Mouse (Mus musculus) midbrain, embryonic 12.5 days (tissue): Measurements from ENCODE around the gene Man1a. TPM values are rescaled to one million over a fixed set of nuclear protein-coding genes. Genes with fewer than 3 reads are reported as not detected.
A peak's percentile ranks its signal among the peaks of the same experiment; 100 is the strongest.

Experiments used
- ATAC-seq: fragments of 200-750 bp; cut with Nextera tagmentation; 2 replicates; pipeline ENCODE4 v1.8.0; 2017; ENCODE audit warnings: low read depth, moderate TSS enrichment, moderate library complexity; ENCODE audit not compliant: low FRiP score
- H3K27ac ChIP-seq: fragments of 300-500 bp; sonication (generic); replicated peaks from 2 replicates; pipeline ENCODE4 v1.5.1; 2016; ENCODE audit warnings: mild to moderate bottlenecking
- H3K27me3 ChIP-seq: fragments of 300-500 bp; sonication (generic); 2 replicates; pipeline ENCODE4 v1.6.1; 2016; ENCODE audit warnings: mild to moderate bottlenecking
- H3K36me3 ChIP-seq: fragments of 300-500 bp; sonication (generic); 2 replicates; pipeline ENCODE4 v1.6.1; 2016
- H3K4me1 ChIP-seq: fragments of 300-500 bp; sonication (generic); 2 replicates; pipeline ENCODE4 v1.6.1; 2016
- H3K4me2 ChIP-seq: fragments of 300-500 bp; sonication (generic); replicated peaks from 2 replicates; pipeline ENCODE4 v1.6.1; 2016; ENCODE audit warnings: mild to moderate bottlenecking, moderate library complexity
- H3K4me3 ChIP-seq: fragments of 300-500 bp; sonication (generic); 2 replicates; pipeline ENCODE4 v1.5.1; 2016; ENCODE audit warnings: mild to moderate bottlenecking
- H3K9ac ChIP-seq: fragments of 300-500 bp; sonication (generic); replicated peaks from 2 replicates; pipeline ENCODE4 v1.6.1; 2016; ENCODE audit warnings: mild to moderate bottlenecking, moderate library complexity
- H3K9me3 ChIP-seq: fragments of 300-500 bp; sonication (generic); 2 replicates; pipeline ENCODE4 v1.6.1; 2016; ENCODE audit warnings: mild to moderate bottlenecking
- WGBS: fragments of 180-500 bp; shearing (Covaris S2); methylation state at CpG from one replicate; pipeline ENCODE4 v1.1.7; 2016; 5-methylcytosine and 5-hydroxymethylcytosine counted together
- polyA plus RNA-seq: library from polyadenylated mRNA; unstranded; fragments of >200 nt; fragmentation: Nextera tagmentation; extraction: Ambion mirVana; gene quantifications from 2 replicates; pipeline ENCODE4 v1.2.1, GENCODE M21; 2016

Man1a gene
- polyA plus RNA-seq, 1 experiment from 2014 or later, result 2.6 TPM

DNA sequence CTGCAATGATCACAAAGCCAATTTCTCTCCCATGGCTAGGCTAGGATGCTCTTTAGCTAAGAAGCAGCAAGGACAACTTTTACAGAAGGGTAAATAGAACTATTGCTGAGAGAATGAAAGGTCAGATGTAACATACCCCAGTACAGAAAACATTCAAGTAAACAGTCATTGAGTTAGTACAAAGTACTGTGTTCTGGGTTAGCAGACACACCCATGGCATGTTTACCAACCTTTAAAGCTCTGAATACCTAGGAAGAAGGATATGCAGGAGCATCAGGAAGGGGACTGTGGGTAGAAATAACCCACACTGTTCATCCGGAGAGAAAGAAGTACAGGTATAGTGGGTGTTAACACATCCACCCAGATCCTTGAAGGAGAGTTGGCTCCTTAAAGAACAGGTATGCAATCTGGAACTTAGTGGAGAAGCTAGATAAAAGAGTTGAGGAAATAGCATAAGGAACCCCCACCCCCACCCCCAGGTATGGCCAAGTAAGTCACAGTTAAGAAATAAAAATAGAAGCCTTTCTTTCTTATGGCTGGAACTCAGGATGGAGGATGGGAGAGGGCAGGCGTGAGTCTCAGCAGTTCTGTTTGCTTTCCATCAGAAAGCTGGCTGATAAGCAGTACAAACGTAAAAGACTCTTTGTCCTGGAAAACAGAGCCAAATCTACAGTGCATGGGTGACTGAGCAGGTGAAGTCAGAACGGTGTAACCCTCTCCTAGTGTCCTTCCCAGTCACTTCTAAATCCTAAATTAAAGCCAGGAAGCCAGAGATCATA, 146.5 kb downstream of the Man1a start:
- Histone ChIP-seq H3K9ac (no peak overlapping the region), H3K27me3 (no peaks in the 10 kb centered on the region), H3K9me3 (no peaks in the 10 kb centered on the region), H3K4me2 (no peak overlapping the region), H3K4me3 (no peak overlapping the region), H3K4me1 (no peaks in the 10 kb centered on the region), H3K36me3 (no peaks in the 10 kb centered on the region), H3K27ac (no peak overlapping the region)
- ATAC-seq, result no peak
- WGBS, result 63% methylated on average over 4 of the region's 4 CpGs

DNA sequence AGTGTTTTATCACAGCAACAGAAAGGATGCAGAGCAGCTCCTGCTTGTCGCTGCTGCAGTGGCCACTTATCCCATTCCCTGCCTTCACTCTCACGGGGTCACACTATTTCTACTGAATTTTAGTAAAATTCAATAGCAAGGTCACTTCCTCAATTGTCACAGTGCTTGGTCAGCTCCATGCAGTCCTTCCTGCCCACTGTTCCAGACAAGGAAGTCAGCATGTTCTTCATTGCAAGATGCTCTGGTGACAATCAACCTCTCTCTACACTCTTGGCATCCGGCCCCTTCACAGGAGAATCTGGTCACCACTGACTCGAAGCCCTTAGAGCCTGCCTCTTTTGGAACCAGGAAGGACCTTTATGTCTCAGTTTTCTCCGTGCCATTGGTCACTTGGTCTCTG, 148.5 kb downstream of the Man1a start:
- ATAC-seq, result no peak
- no peaks in the 10 kb centered on the region for H3K27me3 ChIP-seq
- H3K27ac ChIP-seq, result no peak overlapping the region
- WGBS, result 88% methylated on average over 5 of the region's 5 CpGs
- no peaks in the 10 kb centered on the region for H3K9me3 ChIP-seq
- H3K4me3 ChIP-seq, result no peak overlapping the region
- H3K9ac ChIP-seq, result no peak overlapping the region
- no peaks in the 10 kb centered on the region for H3K36me3 ChIP-seq
- H3K4me2 ChIP-seq, result no peak overlapping the region
- no peaks in the 10 kb centered on the region for H3K4me1 ChIP-seq

DNA sequence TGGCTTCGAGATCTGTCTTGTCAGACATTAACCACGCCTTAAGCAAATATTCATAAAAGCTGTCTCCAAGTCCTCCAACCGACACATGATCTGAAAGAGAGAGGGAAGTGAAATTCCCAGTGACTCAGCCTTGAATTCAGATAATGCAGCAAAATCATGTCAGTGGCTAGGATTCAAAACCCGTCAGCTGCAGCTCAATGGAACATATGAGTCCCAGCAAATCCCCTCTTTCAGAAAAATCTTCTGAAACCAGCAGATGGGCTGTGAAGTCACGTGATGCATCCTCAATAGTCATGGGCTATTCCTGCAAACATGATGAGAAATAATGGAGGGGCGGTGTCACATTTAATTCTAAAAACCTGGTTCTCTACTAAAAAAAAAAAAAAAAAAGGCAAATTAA, 151.0 kb downstream of the Man1a start:
- Histone ChIP-seq H3K4me2 (no peak overlapping the region), H3K27me3 (no peaks in the 10 kb centered on the region), H3K27ac (no peak overlapping the region), H3K9ac (no peak overlapping the region), H3K4me3 (no peak overlapping the region), H3K4me1 (no peaks in the 10 kb centered on the region), H3K36me3 (no peaks in the 10 kb centered on the region), H3K9me3 (no peaks in the 10 kb centered on the region)
- WGBS, result 74% methylated on average over 6 of the region's 6 CpGs
- ATAC-seq, result no peak

DNA sequence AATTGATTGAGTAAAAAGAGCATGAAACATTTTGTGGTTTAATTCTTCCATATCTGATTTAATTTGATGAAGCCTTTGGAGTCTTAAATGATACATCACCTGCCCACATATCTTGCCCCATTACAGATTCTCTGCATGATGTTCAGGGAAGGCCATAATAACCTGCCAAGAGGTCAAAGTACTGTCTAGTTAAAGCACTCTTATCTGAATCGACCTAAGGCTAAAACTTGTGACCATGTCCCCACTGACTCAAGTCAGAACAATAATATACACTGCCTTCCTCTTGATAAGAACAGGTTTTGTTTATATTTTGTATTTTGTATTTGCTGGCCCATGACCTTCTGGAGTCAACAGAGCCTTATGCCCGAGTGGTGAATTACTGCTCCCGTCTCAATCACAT, 154.2 kb downstream of the Man1a start:
- H3K9me3 ChIP-seq, result no peaks in the 10 kb centered on the region
- no peak overlapping the region for H3K9ac ChIP-seq
- no peak for ATAC-seq
- no peaks in the 10 kb centered on the region for H3K27me3 ChIP-seq
- no peaks in the 10 kb centered on the region for H3K4me1 ChIP-seq
- H3K4me3 ChIP-seq, result no peak overlapping the region
- H3K36me3 ChIP-seq, result no peaks in the 10 kb centered on the region
- H3K27ac ChIP-seq, result no peak overlapping the region
- no peak overlapping the region for H3K4me2 ChIP-seq
- 82% methylated on average over 3 of the region's 3 CpGs for WGBS

DNA sequence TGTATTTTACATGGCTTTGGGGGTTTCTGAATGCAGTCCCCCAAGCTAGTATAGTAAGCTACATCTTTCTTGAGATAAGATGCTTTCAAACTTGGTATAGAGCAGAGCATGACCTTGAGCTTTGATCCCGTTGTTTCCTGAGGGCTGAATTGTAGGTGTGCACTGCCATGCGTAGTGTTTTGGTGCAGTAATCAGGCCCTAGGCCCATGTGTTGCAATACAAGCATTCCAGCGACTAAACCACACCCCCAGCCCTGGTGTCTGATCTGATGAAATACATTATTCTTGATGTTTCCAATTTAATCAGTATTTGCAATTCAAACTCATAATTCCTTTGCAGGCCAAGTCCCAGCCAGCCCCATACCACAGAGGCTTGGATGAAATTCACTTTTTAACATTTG, 158.9 kb downstream of the Man1a start:
- ATAC-seq, result no peak
- H3K27ac ChIP-seq, result no peak overlapping the region
- no peaks in the 10 kb centered on the region for H3K4me1 ChIP-seq
- no peaks in the 10 kb centered on the region for H3K27me3 ChIP-seq
- no peaks in the 10 kb centered on the region for H3K36me3 ChIP-seq
- no peak overlapping the region for H3K4me3 ChIP-seq
- 87% methylated on average over 3 of the region's 3 CpGs for WGBS
- H3K9ac ChIP-seq, result no peak overlapping the region
- H3K4me2 ChIP-seq, result no peak overlapping the region
- no peaks in the 10 kb centered on the region for H3K9me3 ChIP-seq

DNA sequence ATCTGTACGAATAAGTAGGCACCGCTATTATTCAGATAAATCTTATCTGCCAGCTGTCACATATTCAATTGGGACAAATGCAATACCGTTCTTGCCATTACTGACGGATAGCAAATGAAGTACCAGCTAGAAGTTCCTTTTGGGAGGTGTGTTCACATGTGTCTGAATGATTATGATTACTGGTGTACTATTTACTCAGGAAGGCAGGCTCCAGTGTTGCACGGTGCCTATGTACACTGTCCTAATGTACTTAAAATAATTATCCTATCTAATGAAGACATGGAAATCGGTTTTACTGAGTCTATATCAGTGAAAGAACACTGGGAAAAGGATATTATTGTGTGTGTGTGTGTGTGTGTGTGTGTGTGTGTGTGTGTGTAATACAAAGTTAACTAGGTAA, 160.7 kb downstream of the Man1a start:
- 75% methylated on average over 6 of the region's 6 CpGs for WGBS
- H3K36me3 ChIP-seq, result no peaks in the 10 kb centered on the region
- no peak overlapping the region for H3K4me3 ChIP-seq
- H3K4me1 ChIP-seq, result no peaks in the 10 kb centered on the region
- no peak overlapping the region for H3K27ac ChIP-seq
- no peak overlapping the region for H3K4me2 ChIP-seq
- peak; percentile 48 for ATAC-seq
- no peaks in the 10 kb centered on the region for H3K27me3 ChIP-seq
- H3K9me3 ChIP-seq, result no peaks in the 10 kb centered on the region
- H3K9ac ChIP-seq, result no peak overlapping the region

DNA sequence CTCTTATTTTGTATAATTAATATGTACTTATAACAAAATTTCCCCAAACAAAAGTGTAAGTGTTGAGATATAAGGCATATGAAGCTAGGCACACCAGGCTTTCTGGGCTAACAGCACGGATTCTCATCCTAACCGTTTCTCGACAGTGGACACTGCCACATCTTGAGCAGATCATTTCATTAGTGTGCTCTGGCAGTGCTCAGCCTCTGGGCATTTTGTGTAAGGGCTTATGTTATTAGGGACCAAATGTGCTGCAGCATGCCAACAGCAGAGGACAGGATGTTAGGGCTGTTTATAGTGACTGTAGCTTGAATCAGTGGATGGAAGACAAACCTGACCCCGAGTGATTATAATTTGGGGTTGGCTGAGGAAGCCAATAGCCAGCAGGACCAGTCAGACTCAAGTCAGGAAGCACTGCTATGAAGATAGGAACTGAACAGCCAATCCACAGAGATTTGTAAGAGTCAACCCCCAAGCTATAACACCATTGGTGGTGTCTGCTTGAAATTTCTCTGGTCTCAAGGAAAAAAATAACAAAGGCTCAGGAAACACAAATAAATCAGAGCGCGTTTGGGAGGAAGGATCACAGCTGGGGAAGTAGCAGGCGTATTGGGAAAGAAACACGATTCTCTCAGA, 161.3 kb downstream of the Man1a start:
- no peak overlapping the region for H3K4me2 ChIP-seq
- no peak overlapping the region for H3K9ac ChIP-seq
- H3K4me1 ChIP-seq, result no peaks in the 10 kb centered on the region
- peak; percentile 58 for ATAC-seq
- WGBS, result 71% methylated on average over 8 of the region's 8 CpGs
- H3K27ac ChIP-seq, result no peak overlapping the region; the same call in 1 of the 2 replicates
- no peaks in the 10 kb centered on the region for H3K27me3 ChIP-seq
- no peak overlapping the region for H3K4me3 ChIP-seq
- no peaks in the 10 kb centered on the region for H3K36me3 ChIP-seq
- H3K9me3 ChIP-seq, result no peaks in the 10 kb centered on the region

DNA sequence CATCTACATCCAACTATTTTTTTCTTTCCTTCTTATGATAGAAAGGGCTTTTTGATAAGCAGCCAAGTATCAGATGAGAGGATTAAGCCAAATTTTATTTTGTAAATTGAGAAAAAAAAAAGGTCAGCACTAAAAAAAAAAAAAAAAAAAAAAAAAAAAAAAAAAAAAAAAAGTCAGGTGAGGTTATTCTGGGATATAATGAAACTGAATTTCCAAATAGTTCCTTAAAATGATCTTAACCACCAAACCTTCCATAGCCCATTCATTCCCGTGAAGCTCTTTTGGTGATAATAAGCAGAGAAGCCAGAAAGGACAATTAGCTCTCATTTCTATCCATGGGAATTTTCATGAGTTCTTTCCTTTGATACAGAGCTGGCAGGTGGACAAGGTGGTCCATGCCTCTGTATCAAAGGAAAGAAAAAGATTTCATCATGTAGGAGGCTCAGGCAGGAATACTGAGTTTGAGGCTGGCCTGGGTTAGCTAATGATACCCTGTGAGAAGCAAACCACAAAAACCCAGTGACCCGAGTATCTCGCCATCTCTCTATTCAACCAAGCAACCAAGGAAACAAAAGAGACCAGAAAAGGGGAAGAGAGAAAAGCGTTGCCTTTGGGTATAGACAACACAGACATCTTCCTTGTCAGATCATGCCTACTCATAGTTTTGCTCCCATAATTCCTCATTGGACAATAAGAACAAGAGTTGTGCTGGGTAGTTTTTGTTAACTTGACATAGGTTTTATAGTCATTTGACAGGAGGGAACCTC, 162.7 kb downstream of the Man1a start:
- no peaks in the 10 kb centered on the region for H3K4me1 ChIP-seq
- ATAC-seq, result no peak
- no peak overlapping the region for H3K4me3 ChIP-seq
- 87% methylated on average over 4 of the region's 4 CpGs for WGBS
- no peaks in the 10 kb centered on the region for H3K9me3 ChIP-seq
- no peak overlapping the region for H3K27ac ChIP-seq
- no peak overlapping the region for H3K9ac ChIP-seq
- H3K27me3 ChIP-seq, result no peaks in the 10 kb centered on the region
- no peaks in the 10 kb centered on the region for H3K36me3 ChIP-seq
- H3K4me2 ChIP-seq, result no peak overlapping the region

DNA sequence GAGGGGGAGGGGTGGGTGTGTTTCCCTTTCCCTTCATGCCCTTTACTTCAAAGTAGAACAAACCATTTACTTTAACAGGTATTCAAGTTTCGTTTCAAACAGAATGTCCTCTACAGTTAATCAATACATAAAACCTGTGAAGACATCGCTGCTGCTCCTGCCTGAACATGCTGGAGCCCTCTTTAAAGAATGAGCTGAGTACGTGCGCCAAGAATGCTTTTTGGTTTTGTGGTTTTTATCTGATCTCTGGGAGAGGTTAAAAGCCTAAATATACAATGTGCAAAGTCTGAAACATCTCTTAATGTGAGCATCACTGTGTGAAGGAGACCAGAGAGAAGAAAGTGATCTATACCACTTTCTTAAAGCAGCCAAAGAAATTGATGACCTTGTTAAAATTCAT, 186.9 kb downstream of the Man1a start:
- Histone ChIP-seq H3K36me3 (no peaks in the 10 kb centered on the region), H3K4me3 (no peak overlapping the region), H3K9me3 (no peaks in the 10 kb centered on the region), H3K4me2 (no peak overlapping the region), H3K27ac (no peak overlapping the region), H3K9ac (no peak overlapping the region), H3K27me3 (no peaks in the 10 kb centered on the region), H3K4me1 (no peaks in the 10 kb centered on the region)
- WGBS, result 83% methylated on average over 4 of the region's 4 CpGs
- no peak for ATAC-seq

DNA sequence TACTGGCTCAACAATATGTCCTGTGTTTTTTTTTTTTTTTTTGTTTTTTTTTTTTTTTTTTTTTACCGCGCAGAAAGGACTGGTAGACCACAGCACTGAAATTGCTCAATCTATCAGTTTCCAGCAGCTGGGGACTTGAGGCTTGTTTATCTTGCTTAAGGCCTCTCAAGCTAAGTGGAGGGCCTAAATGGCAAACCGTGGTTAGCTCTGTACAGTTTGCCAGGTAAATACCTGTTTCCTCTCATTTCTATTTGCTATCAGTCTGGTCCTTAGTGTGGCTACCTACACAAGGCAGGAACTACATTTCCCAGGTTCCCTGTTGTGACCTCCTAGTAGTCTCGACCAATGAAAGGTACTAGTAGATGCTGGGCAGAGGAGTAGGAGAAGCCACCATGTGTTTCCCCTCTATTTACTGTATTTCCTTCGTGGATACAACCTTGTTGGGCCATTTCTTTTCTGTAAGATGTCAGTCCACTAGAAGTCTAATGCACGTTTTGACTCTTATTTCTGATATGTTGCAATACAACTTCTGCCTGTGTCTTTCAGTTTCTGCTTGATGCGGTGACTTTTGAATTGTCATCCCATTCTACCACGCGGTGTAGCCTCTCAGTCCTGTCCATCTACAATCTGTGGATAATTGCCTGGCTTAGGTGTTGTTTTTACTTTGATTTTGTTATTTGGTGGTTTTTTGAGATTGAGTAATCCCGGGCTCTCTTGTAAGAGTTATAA, 187.9 kb downstream of the Man1a start:
- no peaks in the 10 kb centered on the region for H3K9me3 ChIP-seq
- no peak overlapping the region for H3K9ac ChIP-seq
- WGBS, result 81% methylated on average over 10 of the region's 10 CpGs
- no peaks in the 10 kb centered on the region for H3K36me3 ChIP-seq
- H3K27ac ChIP-seq, result no peak overlapping the region
- ATAC-seq, result no peak
- no peaks in the 10 kb centered on the region for H3K4me1 ChIP-seq
- H3K4me2 ChIP-seq, result no peak overlapping the region
- no peak overlapping the region for H3K4me3 ChIP-seq
- no peaks in the 10 kb centered on the region for H3K27me3 ChIP-seq

DNA sequence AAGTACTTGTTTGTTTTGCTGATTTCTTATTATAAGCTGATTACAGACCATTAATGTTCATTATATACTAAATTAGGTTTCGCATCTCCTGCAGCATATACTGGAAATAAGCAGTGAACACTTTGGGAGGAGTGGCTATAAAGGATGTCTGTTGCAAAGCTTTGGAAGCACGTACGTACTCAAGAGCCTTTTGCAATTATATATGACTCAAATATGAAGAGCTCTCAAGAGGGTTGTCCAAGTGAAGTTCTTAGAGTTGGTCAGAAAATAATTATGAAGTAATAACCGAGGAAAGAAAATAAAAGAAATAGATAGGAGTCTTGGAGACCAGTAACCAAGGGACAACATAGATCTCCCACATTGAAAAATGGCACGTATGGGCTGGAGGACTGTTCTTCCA, 189.9 kb downstream of the Man1a start:
- no peaks in the 10 kb centered on the region for H3K36me3 ChIP-seq
- H3K27me3 ChIP-seq, result no peaks in the 10 kb centered on the region
- ATAC-seq, result no peak
- H3K4me1 ChIP-seq, result no peaks in the 10 kb centered on the region
- H3K4me2 ChIP-seq, result no peak overlapping the region
- no peak overlapping the region for H3K27ac ChIP-seq
- 87% methylated on average over 5 of the region's 5 CpGs for WGBS
- H3K9ac ChIP-seq, result no peak overlapping the region
- H3K4me3 ChIP-seq, result no peak overlapping the region
- H3K9me3 ChIP-seq, result no peaks in the 10 kb centered on the region

DNA sequence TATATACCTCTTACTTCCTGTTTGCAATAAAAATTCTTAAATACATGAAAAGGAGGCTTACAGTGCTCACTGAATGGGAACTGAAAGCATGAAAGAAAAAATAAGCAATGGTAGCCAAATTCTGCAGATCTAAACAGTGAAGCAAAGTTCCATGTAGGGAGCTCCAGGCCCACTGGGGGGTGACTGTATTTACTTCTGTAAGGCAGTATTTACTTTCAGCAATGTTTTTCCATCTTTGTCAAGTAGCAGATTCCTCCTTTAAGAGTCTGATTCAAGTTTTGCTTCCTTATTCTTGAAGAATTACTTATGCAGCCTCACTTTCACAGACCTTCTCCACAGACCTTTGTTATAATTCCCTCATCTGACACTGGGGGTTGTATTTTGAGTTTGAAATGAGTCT, 195.1 kb downstream of the Man1a start:
- H3K4me3 ChIP-seq, result no peak overlapping the region
- H3K27me3 ChIP-seq, result no peaks in the 10 kb centered on the region
- no peaks in the 10 kb centered on the region for H3K36me3 ChIP-seq
- H3K9me3 ChIP-seq, result no peaks in the 10 kb centered on the region
- H3K9ac ChIP-seq, result no peak overlapping the region
- H3K4me2 ChIP-seq, result no peak overlapping the region
- H3K4me1 ChIP-seq, result no peaks in the 10 kb centered on the region
- no peak for ATAC-seq
- H3K27ac ChIP-seq, result no peak overlapping the region
